Mouse (Mus musculus): ENCODE measurements at regions not wholly inside any gene's neighbourhood (a gene's known extent, or its start where the extent isn't known, plus 50 kb on each side); places are given as distances from the start of the nearest gene placed in this dataset.
A peak's percentile ranks its signal among the peaks of the same experiment; 100 is the strongest.

DNA sequence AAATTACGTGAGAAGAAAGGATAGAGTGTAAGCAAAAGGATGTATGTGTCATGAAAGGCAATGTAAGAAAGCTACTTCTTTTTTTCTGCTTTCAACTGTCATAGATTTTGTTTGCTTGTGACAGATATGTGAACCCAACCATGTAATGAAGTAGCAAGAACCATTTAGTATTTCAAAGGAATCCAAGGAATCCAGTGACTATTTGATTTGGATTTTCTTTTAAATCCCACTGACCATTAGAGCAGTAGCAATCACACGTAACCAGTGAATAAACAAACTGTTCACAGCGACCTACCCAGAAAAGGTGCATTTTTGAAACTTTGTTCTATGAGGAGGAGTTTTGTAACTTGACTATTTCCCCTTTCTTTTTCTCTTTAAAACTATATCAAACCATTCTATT is 981.2 kb upstream of the Luzp2 start:
- DNase-seq: no peak

DNA sequence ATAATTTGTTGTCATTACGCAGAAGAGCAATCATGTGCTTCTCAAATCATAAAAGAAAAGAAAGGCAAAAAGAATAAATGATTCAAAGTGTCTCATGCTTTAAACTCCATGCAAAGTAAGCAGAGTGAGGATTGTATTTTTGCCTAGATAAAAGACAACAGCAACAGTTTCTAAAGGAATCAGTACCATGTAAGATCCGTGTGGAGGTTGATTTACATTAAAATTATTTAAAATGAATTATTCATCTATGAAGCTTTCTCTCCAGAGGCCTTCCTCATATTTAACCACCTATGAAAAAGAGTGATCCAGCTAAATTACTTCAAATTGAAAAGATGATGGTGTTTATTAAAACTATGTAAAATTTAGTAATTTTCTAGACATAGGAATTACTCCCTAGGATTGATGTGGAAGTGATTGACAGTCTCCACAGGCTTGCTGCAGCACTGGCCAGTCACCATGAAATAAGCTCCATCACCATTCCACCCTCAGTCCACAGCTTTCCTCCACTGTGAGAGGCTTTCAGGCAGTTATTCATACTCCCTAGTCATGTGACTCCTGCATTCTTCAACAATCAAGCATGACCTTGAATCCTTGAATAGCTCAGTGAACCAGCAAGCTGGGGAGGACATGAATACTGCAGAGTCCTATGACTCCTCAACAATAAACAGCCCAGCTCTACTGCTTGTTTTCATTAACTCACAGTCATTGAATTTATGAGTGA is 962.7 kb upstream of the Luzp2 start:
- DNase-seq: peak; percentile 4

DNA sequence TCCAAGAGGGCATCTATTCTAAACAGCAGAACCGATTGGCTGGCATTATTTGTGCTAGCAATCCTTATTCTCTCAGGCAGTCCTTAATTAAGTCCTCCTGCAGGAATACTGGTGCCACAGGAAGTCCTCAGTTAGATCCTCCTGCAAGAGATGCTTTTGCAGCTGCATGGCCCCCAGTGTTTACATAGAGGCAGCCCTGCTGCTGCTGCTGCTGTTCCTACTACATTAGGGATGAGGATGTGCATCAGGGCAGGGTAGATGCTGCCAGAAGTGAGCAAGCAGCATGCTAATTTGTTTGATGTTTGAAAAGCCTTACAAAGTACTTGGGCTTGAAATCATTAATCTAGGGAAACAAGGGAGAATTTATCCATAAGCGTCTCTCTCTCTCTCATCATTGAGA is 922.3 kb upstream of the Luzp2 start:
- no peak for DNase-seq

DNA sequence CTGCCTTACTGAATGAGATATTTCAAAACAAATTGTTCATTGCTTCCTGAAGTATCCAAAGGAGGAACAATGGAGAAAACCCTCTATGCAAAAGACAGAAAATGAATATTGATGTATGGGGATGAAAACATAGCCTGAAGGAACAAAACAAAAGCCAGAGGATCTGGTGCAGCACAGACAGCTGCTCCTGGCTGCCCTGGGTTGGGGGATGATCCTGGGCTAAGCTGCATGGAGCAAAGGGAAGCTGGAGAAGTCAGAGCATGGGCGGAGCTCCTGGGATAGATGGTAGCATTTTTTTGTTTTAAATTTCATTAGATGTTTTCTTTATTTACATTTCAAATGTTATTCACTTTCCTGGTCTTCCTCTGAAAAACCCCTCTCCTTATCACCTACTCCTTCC is 879.6 kb upstream of the Luzp2 start:
- no peak for DNase-seq

DNA sequence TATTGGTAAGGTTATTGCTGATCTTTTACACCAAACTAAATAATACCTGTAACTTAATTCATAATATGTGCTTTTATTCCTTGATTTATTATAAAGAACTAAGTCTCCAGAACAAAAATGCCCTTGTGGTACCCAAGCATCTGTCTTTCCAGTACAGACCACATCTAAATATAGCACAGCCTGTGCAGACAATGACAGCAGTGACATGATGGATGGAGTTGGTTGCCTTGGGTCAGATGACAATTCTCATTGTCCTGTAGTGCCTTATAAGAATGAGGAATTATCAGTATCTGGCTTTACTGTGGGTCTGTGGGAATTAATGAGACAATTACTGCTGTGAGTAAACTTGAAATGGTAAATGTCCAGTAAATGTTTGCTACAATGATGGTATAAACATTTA is 859.8 kb upstream of the Luzp2 start:
- no peak for DNase-seq

DNA sequence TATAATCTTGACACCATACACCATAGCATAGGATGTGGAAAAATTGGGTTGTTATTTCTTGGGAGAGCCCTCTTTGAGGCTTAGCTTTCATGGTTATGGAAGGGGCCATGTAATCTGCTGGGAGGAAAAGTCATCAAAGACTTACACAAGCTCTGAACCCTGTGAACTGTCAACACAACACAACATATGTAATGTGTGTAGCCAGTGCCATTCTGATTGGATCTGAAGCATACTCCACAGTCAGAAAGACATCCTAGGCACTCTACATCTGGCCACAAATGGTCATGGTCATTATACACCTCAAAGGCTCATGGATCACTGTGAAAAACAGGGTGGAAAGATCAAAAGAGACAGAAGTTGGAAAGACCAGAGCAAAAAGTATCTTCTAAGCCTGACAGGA is 839.3 kb upstream of the Luzp2 start:
- DNase-seq: no peak

DNA sequence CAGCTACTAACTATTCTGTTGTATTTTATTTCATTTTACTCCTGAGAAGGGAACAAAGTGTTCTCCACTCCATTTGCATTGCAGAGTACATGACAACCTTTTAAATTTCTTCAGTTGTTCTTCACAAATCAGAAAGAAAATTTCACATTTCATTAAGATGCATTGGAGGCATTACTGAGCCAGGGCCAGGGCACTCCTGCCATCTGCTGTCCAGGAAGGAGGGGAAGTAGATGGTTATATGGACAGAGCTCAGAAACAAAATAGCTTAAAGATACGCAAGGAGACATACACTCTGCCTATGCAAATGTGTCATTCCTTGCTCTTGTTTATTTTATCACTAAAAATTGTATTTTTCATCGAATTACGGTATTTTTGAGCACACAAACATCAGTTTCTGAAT is 826.6 kb upstream of the Luzp2 start:
- no peak for DNase-seq

All from kidney, adult 18-20 months (tissue).